Mouse (Mus musculus) MEL (cell line): ENCODE results near the gene Ddx49. TPM values are rescaled to one million over a fixed set of nuclear protein-coding genes. Genes with fewer than 3 reads are reported as not detected.

Experiments
- DNase-seq: peaks from one replicate; pipeline ENCODE4 v3.0.0; 2011; ENCODE audit warnings: low read depth, low spot score
- H3K27ac ChIP-seq: 2 replicates; pipeline ENCODE4 v1.5.1; 2012; ENCODE audit warnings: low read depth, mild to moderate bottlenecking, control low read depth, low read length, moderate library complexity; ENCODE audit not compliant: control insufficient read depth
- H3K27me3 ChIP-seq, 2 experiments: fragments of 150-350 bp in 1 of 2; sonication (generic) in 1 of 2; 2 replicates each; pipeline ENCODE4 v1.6.1; 2012; ENCODE audit warnings: low read length in 2 of 2, mild to moderate bottlenecking in 2 of 2, improper control_type of control experiment in 1 of 2, moderate library complexity in 1 of 2; ENCODE audit not compliant: insufficient read depth in 2 of 2, control insufficient read depth in 1 of 2
- H3K36me3 ChIP-seq, 2 experiments: 2 replicates each; pipeline ENCODE4 v1.6.1; 2012 to 2014; ENCODE audit warnings: low read length in 2 of 2, improper control_type of control experiment in 1 of 2, inconsistent platforms in 1 of 2, mild to moderate bottlenecking in 1 of 2; ENCODE audit not compliant: insufficient read depth in 2 of 2, control insufficient read depth in 1 of 2
- H3K4me1 ChIP-seq, 2 experiments: fragments of 150-350 bp in 1 of 2; sonication (generic) in 1 of 2; 2 replicates each; pipeline ENCODE4 v1.6.1; 2012; ENCODE audit warnings: low read length in 2 of 2, improper control_type of control experiment in 1 of 2, mild to moderate bottlenecking in 1 of 2; ENCODE audit not compliant: insufficient read depth in 2 of 2, control insufficient read depth in 1 of 2
- H3K4me3 ChIP-seq, 2 experiments: fragments of 150-350 bp in 1 of 2; sonication (generic) in 1 of 2; 2 replicates each; pipeline ENCODE4 v1.5.1; 2012; ENCODE audit warnings: low read depth in 2 of 2, low read length in 2 of 2, mild to moderate bottlenecking in 2 of 2, moderate library complexity in 2 of 2, control low read depth in 1 of 2, improper control_type of control experiment in 1 of 2; ENCODE audit not compliant: control insufficient read depth in 1 of 2, insufficient read depth in 1 of 2
- H3K79me2 ChIP-seq: 2 replicates; pipeline ENCODE4 v1.6.1; 2012; ENCODE audit warnings: mild to moderate bottlenecking, low read length, moderate library complexity; ENCODE audit not compliant: control insufficient read depth, poor library complexity, insufficient read depth
- H3K9ac ChIP-seq: 2 replicates; pipeline ENCODE4 v1.6.1; 2012; ENCODE audit warnings: low read depth, mild to moderate bottlenecking, control low read depth, low read length, moderate library complexity; ENCODE audit not compliant: control insufficient read depth, poor library complexity, severe bottlenecking
- H3K9me3 ChIP-seq: fragments of 150-350 bp; sonication (generic); replicated peaks from 2 replicates; pipeline ENCODE4 v1.6.1; 2012; ENCODE audit warnings: mild to moderate bottlenecking, low read length, improper control_type of control experiment, moderate library complexity; ENCODE audit not compliant: insufficient read depth
- BHLHE40 ChIP-seq: IDR thresholded peaks from 2 replicates; pipeline ENCODE4 v1.6.1; 2012; ENCODE audit warnings: low read depth, mild to moderate bottlenecking, inconsistent platforms, low read length, improper control_type of control experiment, borderline replicate concordance
- CHD1 ChIP-seq: IDR thresholded peaks from 2 replicates; pipeline ENCODE4 v1.6.1; 2012; ENCODE audit warnings: low read depth, mild to moderate bottlenecking, inconsistent platforms, low read length, improper control_type of control experiment
- ETS1 ChIP-seq: IDR thresholded peaks from 2 replicates; pipeline ENCODE4 v1.6.1; 2012; ENCODE audit warnings: low read depth, mild to moderate bottlenecking, inconsistent platforms, low read length, improper control_type of control experiment, moderate library complexity
- GATA1 ChIP-seq: IDR thresholded peaks from 2 replicates; pipeline ENCODE4 v1.6.1; 2011; ENCODE audit warnings: low read depth, low read length, improper control_type of control experiment
- JUND ChIP-seq: IDR thresholded peaks from 2 replicates; pipeline ENCODE4 v1.6.1; 2011; ENCODE audit warnings: low read depth, mild to moderate bottlenecking, improper control_type of control experiment, low read length
- MAFK ChIP-seq: IDR thresholded peaks from 2 replicates; pipeline ENCODE4 v1.6.1; 2011; ENCODE audit warnings: low read depth, mild to moderate bottlenecking, low read length, improper control_type of control experiment, borderline replicate concordance
- MAX ChIP-seq: IDR thresholded peaks from 2 replicates; pipeline ENCODE4 v1.6.1; 2011; ENCODE audit warnings: low read length, improper control_type of control experiment
- MEF2A ChIP-seq: IDR thresholded peaks from 2 replicates; pipeline ENCODE4 v1.6.1; 2014; ENCODE audit warnings: low read depth, mild to moderate bottlenecking, inconsistent platforms, low read length, improper control_type of control experiment; ENCODE audit not compliant: poor library complexity, insufficient replicate concordance, severe bottlenecking; ENCODE audit errors: extremely low read depth
- MXI1 ChIP-seq: IDR thresholded peaks from 2 replicates; pipeline ENCODE4 v1.6.1; 2011; ENCODE audit warnings: mild to moderate bottlenecking, low read depth, low read length, improper control_type of control experiment
- MYB ChIP-seq: IDR thresholded peaks from 2 replicates; pipeline ENCODE4 v1.6.1; 2011; ENCODE audit warnings: mild to moderate bottlenecking, low read depth, low read length, improper control_type of control experiment
- NELFE ChIP-seq: IDR thresholded peaks from 2 replicates; pipeline ENCODE4 v1.6.1; 2011; ENCODE audit warnings: low read depth, low read length, improper control_type of control experiment
- POLR2AphosphoS5 ChIP-seq: IDR thresholded peaks from 2 replicates; pipeline ENCODE4 v1.6.1; 2012; ENCODE audit warnings: low read depth, borderline replicate concordance, mild to moderate bottlenecking, inconsistent platforms, low read length, moderate library complexity, mixed read lengths
- RAD21 ChIP-seq: IDR thresholded peaks from 2 replicates; pipeline ENCODE4 v1.6.1; 2011; ENCODE audit warnings: mild to moderate bottlenecking, low read depth, low read length, improper control_type of control experiment
- RCOR1 ChIP-seq: IDR thresholded peaks from 2 replicates; pipeline ENCODE4 v1.6.1; 2012; ENCODE audit warnings: low read depth, mild to moderate bottlenecking, inconsistent platforms, low read length, improper control_type of control experiment
- TBP ChIP-seq: IDR thresholded peaks from 2 replicates; pipeline ENCODE4 v1.8.0; 2011; ENCODE audit warnings: low read depth, low read length, improper control_type of control experiment
- TCF12 ChIP-seq: IDR thresholded peaks from 2 replicates; pipeline ENCODE4 v1.6.1; 2014; ENCODE audit warnings: low read depth, mild to moderate bottlenecking, inconsistent platforms, low read length, improper control_type of control experiment, moderate library complexity
- UBTF ChIP-seq: IDR thresholded peaks from 2 replicates; pipeline ENCODE4 v1.6.1; 2012; ENCODE audit warnings: low read depth, mild to moderate bottlenecking, inconsistent platforms, low read length, improper control_type of control experiment, moderate library complexity, borderline replicate concordance; ENCODE audit not compliant: insufficient read depth
- USF1 ChIP-seq: IDR thresholded peaks from 2 replicates; pipeline ENCODE4 v1.6.1; 2014; ENCODE audit warnings: low read depth, mild to moderate bottlenecking, inconsistent platforms, low read length, improper control_type of control experiment, moderate library complexity
- ZC3H11A ChIP-seq: IDR thresholded peaks from 2 replicates; pipeline ENCODE4 v1.6.1; 2012; ENCODE audit warnings: low read depth, mild to moderate bottlenecking, inconsistent platforms, low read length, improper control_type of control experiment
- ZMIZ1 ChIP-seq: IDR thresholded peaks from 2 replicates; pipeline ENCODE4 v1.6.1; 2012; ENCODE audit warnings: low read depth, mild to moderate bottlenecking, inconsistent platforms, low read length, improper control_type of control experiment, moderate library complexity
- ZNF384 ChIP-seq: IDR thresholded peaks from 2 replicates; pipeline ENCODE4 v1.6.1; 2012; ENCODE audit warnings: low read depth, mild to moderate bottlenecking, inconsistent platforms, low read length, improper control_type of control experiment
- polyA plus RNA-seq, 2 experiments: library from polyadenylated mRNA; stranded (reverse) in 1 of 2; unstranded in 1 of 2; fragments of >175 nt in 1 of 2; fragments of >200 nt in 1 of 2; gene quantifications; 2 replicates each; pipeline versions ENCODE4 v1.2.1 to v1.2.4; 2012; ENCODE audit warnings: low replicate concordance in 2 of 2, low read depth in 1 of 2; ENCODE audit not compliant: insufficient read length in 2 of 2, insufficient read depth in 1 of 2, missing spikeins in 1 of 2
- total RNA-seq: library from RNA; depleted of rRNA; stranded (reverse); fragments of 300-350 nt; gene quantifications from 2 replicates; pipeline ENCODE4 v1.2.3, GENCODE M21; 2012

Ddx49 gene
- total and polyA plus RNA-seq, 3 experiments = 102 to 116 TPM; not detected in 1

- Histone ChIP-seq H3K27me3 (no peaks in the 10 kb centered on the region), H3K4me3 (no peak overlapping the region), H3K27ac (no peak overlapping the region), H3K9ac (no peak overlapping the region), H3K79me2 (peaks cover 5% of the 10 kb centered on the region; the same call in 1 of the 2 replicates), H3K9me3 (no peaks in the 10 kb centered on the region), H3K36me3 (no peaks in the 10 kb centered on the region; a peak in 2 of 4 replicates), H3K4me1 (peaks cover 0 to 22% of the 10 kb centered on the region in 2 experiments; a peak in 3 of 4 replicates)
- TF ChIP-seq ZC3H11A (no peak), RAD21 (no peak), UBTF (no peak), MAFK (no peak), MXI1 (no peak), TBP (no peak), RCOR1 (no peak), USF1 (no peak), JUND (no peak), MYB (no peak), POLR2AphosphoS5 (no peak), MAX (no peak), BHLHE40 (no peak), ZNF384 (no peak), TCF12 (no peak), CHD1 (no peak), ZMIZ1 (no peak), MEF2A (no peak), GATA1 (no peak), NELFE (no peak)
- TF ChIP-seq, all 39 proteins: peak for 0
- no peak for DNase-seq
Measured at GRCm38 (mm10) chr8:70279266-70279665, 23.0 kb downstream of the Ddx49 start.

GRCm38 (mm10) chr8:70278175-70278574, 24.1 kb downstream of the Ddx49 start:
- H3K4me1 ChIP-seq = peaks cover 1 to 22% of the 10 kb centered on the region in 2 experiments
- no peak overlapping the region for H3K27ac ChIP-seq
- H3K9me3 ChIP-seq = no peaks in the 10 kb centered on the region
- H3K4me3 ChIP-seq = no peak overlapping the region
- DNase-seq = no peak
- TF ChIP-seq ZMIZ1 = no peak
- TF ChIP-seq ETS1 = no peak
- no peak for TF ChIP-seq POLR2AphosphoS5
- no peak for TF ChIP-seq MEF2A
- no peak for TF ChIP-seq MYB
- H3K79me2 ChIP-seq = peaks cover 3% of the 10 kb centered on the region; the same call in 1 of the 2 replicates
- no peak overlapping the region for H3K9ac ChIP-seq
- H3K27me3 ChIP-seq = no peaks in the 10 kb centered on the region
- H3K36me3 ChIP-seq = no peaks in the 10 kb centered on the region; a peak in 2 of 4 replicates
